Mouse (Mus musculus): Measurements from ENCODE around the gene Trim30b.

DNA sequence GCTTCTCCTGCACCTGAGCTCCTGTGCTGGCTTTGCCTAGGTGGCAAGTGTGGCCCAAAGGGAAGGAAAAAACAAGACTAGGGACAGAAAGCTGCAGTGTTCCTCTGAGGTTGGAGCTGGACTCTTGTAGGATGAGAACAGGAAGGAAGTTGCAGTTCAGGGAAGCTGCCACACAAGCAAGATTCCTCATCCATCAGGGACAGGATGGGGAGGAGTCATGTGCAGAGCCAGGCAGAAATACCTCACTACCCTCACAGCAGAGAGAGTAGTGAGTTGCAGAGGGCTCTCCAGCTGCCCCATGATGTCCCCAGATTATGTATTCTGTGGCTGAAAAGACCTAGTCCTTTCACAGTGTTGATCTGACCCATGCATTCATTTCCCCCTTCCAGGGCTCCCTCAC lies 31.5 kb upstream of the Trim30b start:
- TF ChIP-seq CTCF (IDR thresholded peaks at IDR 0.05; ENCODE audit: low read depth, low read length) (no peak), POLR2A (IDR thresholded peaks at IDR 0.05; ENCODE audit: extremely low read depth, insufficient read depth, low read length) (no peak)
